Mouse (Mus musculus): Measurements from ENCODE around the gene Atp8b4. TPM values are rescaled to one million over a fixed set of nuclear protein-coding genes. Genes with fewer than 3 reads are reported as not detected.

The Atp8b4 gene
- polyA plus RNA-seq, 1 experiment from 2014 or later: 0.12 TPM

DNA sequence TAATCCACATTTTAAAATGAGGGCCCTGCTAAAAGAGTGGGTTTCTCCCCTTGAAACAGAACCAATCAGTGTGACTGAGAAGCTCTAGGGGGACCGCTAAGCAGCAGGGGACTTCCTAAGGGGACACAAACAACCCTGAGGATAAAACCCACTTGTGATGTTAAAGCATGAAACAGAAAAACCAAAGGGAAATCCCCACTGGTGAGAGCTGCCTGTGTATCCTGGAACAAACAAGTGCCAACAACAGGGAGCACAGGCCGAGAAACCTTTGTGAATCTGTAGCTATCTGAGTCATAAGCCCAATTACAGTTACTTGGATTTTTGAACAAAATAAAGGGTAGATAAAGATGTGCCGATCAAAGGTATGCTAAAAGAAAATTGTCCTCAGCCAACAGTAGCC, 168.7 kb downstream of the Atp8b4 start:
- WGBS: 87% methylated on average over 3 of the region's 3 CpGs
- ATAC-seq: no peak
- H3K4me2 ChIP-seq (replicated peaks; ENCODE audit: low read depth): no peak overlapping the region
- no peak overlapping the region for H3K4me3 ChIP-seq (ENCODE audit: low read depth, low read length)
- H3K36me3 ChIP-seq (ENCODE audit: control insufficient read depth, insufficient read depth): no peaks in the 10 kb centered on the region
- no peak overlapping the region for H3K27ac ChIP-seq (ENCODE audit: low read depth, low read length)
- no peaks in the 10 kb centered on the region for H3K27me3 ChIP-seq (replicated peaks; ENCODE audit: control insufficient read depth, insufficient read depth, low read length)
- no peak overlapping the region for H3K9ac ChIP-seq (ENCODE audit: low read depth, low read length)
- no peak for TF ChIP-seq CTCF (IDR thresholded peaks at IDR 0.05; ENCODE audit: low read depth)
- no peaks in the 10 kb centered on the region for H3K4me1 ChIP-seq (replicated peaks; ENCODE audit: control insufficient read depth, insufficient read depth, low read length)
- H3K9me3 ChIP-seq (ENCODE audit: control insufficient read depth): no peaks in the 10 kb centered on the region

DNA sequence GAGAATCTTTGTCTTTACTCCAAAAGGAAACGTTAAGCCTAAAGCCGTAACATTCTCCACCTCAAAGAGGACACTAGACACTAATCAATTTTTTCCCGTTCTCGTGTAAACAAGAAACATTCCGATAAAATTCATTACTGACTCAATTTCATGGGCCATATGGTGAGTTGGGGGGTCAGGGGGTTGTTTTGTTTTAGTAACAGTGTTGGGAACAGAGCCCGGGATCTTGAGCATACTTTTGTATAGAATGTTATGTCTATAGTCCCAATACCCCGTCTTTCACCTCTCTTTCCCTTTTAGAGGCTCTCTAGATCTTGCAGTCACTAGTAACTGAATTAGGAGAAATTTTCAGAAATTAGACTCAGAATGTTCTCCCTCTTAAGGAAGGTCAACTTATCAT, 177.3 kb downstream of the Atp8b4 start:
- H3K4me1 ChIP-seq (replicated peaks; ENCODE audit: control insufficient read depth, insufficient read depth, low read length): no peaks in the 10 kb centered on the region
- WGBS: 74% methylated on average over 7 of the region's 7 CpGs
- no peak overlapping the region for H3K4me2 ChIP-seq (replicated peaks; ENCODE audit: low read depth)
- H3K9ac ChIP-seq (ENCODE audit: low read depth, low read length): no peak overlapping the region
- H3K9me3 ChIP-seq (ENCODE audit: control insufficient read depth): no peaks in the 10 kb centered on the region
- no peak for ATAC-seq
- no peak overlapping the region for H3K27ac ChIP-seq (ENCODE audit: low read depth, low read length)
- no peaks in the 10 kb centered on the region for H3K27me3 ChIP-seq (replicated peaks; ENCODE audit: control insufficient read depth, insufficient read depth, low read length)
- H3K4me3 ChIP-seq (ENCODE audit: low read depth, low read length): no peak overlapping the region
- no peak for TF ChIP-seq CTCF (IDR thresholded peaks at IDR 0.05; ENCODE audit: low read depth)
- H3K36me3 ChIP-seq (ENCODE audit: control insufficient read depth, insufficient read depth): no peaks in the 10 kb centered on the region

DNA sequence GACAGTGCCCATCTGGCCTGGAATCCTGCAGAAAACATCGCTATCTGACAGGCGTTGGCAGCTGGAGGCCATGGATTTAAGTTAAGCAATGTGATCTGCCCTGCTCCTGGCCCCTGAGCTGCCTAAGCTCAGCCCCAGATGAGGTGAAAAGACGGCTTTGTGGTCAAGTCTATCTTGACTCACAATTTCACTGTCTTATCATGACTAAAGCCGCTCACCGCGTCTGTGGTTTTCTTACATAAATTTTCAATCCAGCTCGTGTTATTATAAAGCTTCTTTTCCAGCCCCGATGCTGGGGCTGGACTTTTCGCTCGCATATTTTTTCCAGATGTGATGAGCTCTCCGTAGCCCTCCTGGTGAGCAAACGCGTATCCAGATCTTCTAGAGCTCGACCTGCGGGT, 177.8 kb downstream of the Atp8b4 start:
- H3K9me3 ChIP-seq (ENCODE audit: control insufficient read depth): no peaks in the 10 kb centered on the region
- H3K27me3 ChIP-seq (replicated peaks; ENCODE audit: control insufficient read depth, insufficient read depth, low read length): no peaks in the 10 kb centered on the region
- no peak overlapping the region for H3K27ac ChIP-seq (ENCODE audit: low read depth, low read length)
- TF ChIP-seq CTCF (IDR thresholded peaks at IDR 0.05; ENCODE audit: low read depth): no peak
- no peaks in the 10 kb centered on the region for H3K4me1 ChIP-seq (replicated peaks; ENCODE audit: control insufficient read depth, insufficient read depth, low read length)
- H3K9ac ChIP-seq (ENCODE audit: low read depth, low read length): no peak overlapping the region
- H3K36me3 ChIP-seq (ENCODE audit: control insufficient read depth, insufficient read depth): no peaks in the 10 kb centered on the region
- 88% methylated on average over 15 of the region's 15 CpGs for WGBS
- no peak overlapping the region for H3K4me3 ChIP-seq (ENCODE audit: low read depth, low read length)
- no peak overlapping the region for H3K4me2 ChIP-seq (replicated peaks; ENCODE audit: low read depth)
- no peak for ATAC-seq

DNA sequence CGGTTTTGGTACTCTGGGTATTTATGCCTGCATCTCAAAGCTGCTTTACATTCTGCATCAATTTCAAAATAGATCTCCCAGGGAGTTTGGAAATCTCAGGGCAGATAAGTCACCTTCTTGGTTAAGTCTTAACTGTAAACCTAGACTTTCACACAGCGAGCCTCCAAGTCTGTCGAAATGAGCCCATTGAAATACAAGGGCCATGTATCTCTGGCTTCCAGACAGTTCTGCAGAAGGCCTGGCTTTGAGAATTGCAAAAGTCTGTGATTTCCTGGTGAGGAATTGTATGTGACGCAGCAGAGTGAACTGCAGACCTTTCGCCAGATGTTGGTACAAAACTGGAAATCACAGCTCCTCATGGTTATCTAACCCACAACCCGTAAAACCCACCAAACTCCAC, 182.4 kb downstream of the Atp8b4 start:
- H3K27me3 ChIP-seq (replicated peaks; ENCODE audit: control insufficient read depth, insufficient read depth, low read length): no peaks in the 10 kb centered on the region
- 88% methylated on average over 6 of the region's 6 CpGs for WGBS

DNA sequence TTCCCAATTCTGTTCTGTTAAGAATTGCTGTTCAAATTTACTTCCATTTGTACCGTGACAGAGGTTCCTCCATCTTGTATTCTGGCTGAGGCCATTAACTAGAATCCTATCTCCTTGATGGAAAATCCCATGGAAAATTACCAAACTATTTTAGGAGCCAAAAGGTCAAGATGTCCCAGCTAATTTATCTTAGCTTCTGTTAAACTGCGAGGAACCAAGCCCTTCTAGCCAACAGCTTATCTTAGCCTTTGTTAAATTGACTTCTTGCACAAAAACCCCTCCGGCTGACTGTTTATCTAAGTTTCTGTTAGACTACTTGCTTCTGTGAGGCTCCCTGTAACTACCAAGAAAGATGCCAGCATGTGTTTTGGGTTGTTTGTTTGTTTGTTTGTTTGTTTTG, 183.5 kb downstream of the Atp8b4 start:
- no peak for TF ChIP-seq CTCF (IDR thresholded peaks at IDR 0.05; ENCODE audit: low read depth)
- Histone ChIP-seq H3K36me3 (ENCODE audit: control insufficient read depth, insufficient read depth) (no peaks in the 10 kb centered on the region), H3K4me2 (replicated peaks; ENCODE audit: low read depth) (no peak overlapping the region), H3K4me3 (ENCODE audit: low read depth, low read length) (no peak overlapping the region), H3K27ac (ENCODE audit: low read depth, low read length) (no peak overlapping the region), H3K9me3 (ENCODE audit: control insufficient read depth) (no peaks in the 10 kb centered on the region), H3K4me1 (replicated peaks; ENCODE audit: control insufficient read depth, insufficient read depth, low read length) (no peaks in the 10 kb centered on the region), H3K9ac (ENCODE audit: low read depth, low read length) (no peak overlapping the region), H3K27me3 (replicated peaks; ENCODE audit: control insufficient read depth, insufficient read depth, low read length) (no peaks in the 10 kb centered on the region)
- no peak for ATAC-seq
- WGBS: 48% methylated on average over 3 of the region's 3 CpGs

More for the DNA sequence above, 182.4 kb downstream of the Atp8b4 start:
- Histone ChIP-seq H3K27ac (ENCODE audit: low read depth, low read length) (no peak overlapping the region), H3K4me3 (ENCODE audit: low read depth, low read length) (no peak overlapping the region), H3K9ac (ENCODE audit: low read depth, low read length) (no peak overlapping the region), H3K4me1 (replicated peaks; ENCODE audit: control insufficient read depth, insufficient read depth, low read length) (no peaks in the 10 kb centered on the region), H3K36me3 (ENCODE audit: control insufficient read depth, insufficient read depth) (no peaks in the 10 kb centered on the region), H3K9me3 (ENCODE audit: control insufficient read depth) (no peaks in the 10 kb centered on the region), H3K4me2 (replicated peaks; ENCODE audit: low read depth) (no peak overlapping the region)
- no peak for ATAC-seq
- TF ChIP-seq CTCF (IDR thresholded peaks at IDR 0.05; ENCODE audit: low read depth): no peak

DNA sequence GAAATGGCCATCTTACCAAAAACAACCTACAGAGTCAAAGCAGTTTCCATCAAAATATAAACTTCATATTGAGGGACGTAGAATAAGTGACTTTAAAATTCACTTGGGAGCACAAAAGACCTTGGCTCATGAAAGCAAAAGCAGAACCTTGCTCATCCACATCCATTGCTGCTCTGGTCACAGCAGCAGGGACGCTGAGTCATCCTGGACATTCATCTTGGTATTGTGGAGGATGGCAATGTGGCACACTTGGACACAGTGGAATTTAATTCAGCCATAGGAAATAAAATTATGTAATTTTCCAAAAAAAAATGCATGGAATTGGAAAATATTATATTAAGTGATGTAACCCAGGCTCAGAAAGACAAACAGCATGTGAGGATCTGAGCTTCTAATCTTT, 184.1 kb downstream of the Atp8b4 start:
- Histone ChIP-seq H3K4me2 (replicated peaks; ENCODE audit: low read depth) (no peak overlapping the region), H3K4me1 (replicated peaks; ENCODE audit: control insufficient read depth, insufficient read depth, low read length) (no peaks in the 10 kb centered on the region), H3K27ac (ENCODE audit: low read depth, low read length) (no peak overlapping the region), H3K36me3 (ENCODE audit: control insufficient read depth, insufficient read depth) (no peaks in the 10 kb centered on the region), H3K9me3 (ENCODE audit: control insufficient read depth) (no peaks in the 10 kb centered on the region), H3K27me3 (replicated peaks; ENCODE audit: control insufficient read depth, insufficient read depth, low read length) (no peaks in the 10 kb centered on the region), H3K4me3 (ENCODE audit: low read depth, low read length) (no peak overlapping the region), H3K9ac (ENCODE audit: low read depth, low read length) (no peak overlapping the region)
- TF ChIP-seq CTCF (IDR thresholded peaks at IDR 0.05; ENCODE audit: low read depth): no peak
- no peak for ATAC-seq
- 84% methylated on average over 2 of the region's 2 CpGs for WGBS

DNA sequence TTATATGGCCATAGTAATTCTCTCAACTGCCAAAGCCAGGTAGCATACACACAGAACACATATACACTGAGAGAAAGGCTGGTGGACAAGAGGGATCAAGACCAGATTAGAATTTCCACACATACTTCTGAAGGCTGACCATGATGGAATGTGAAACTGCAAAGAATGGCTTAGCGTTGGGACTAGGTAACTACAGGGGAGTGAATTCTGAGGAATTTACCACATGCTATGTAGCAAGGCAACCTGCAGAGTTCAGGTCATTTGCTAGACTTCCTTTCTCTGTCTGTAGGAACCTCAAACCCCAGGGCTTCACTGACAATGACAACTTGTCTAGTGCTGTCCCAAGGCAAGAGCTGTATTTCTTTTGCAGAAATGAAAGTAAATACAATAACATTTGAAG, 189.4 kb downstream of the Atp8b4 start:
- Histone ChIP-seq H3K9ac (ENCODE audit: low read depth, low read length) (no peak overlapping the region), H3K36me3 (ENCODE audit: control insufficient read depth, insufficient read depth) (no peaks in the 10 kb centered on the region), H3K9me3 (ENCODE audit: control insufficient read depth) (no peaks in the 10 kb centered on the region), H3K4me3 (ENCODE audit: low read depth, low read length) (no peak overlapping the region), H3K27me3 (replicated peaks; ENCODE audit: control insufficient read depth, insufficient read depth, low read length) (no peaks in the 10 kb centered on the region), H3K27ac (ENCODE audit: low read depth, low read length) (no peak overlapping the region), H3K4me1 (replicated peaks; ENCODE audit: control insufficient read depth, insufficient read depth, low read length) (no peaks in the 10 kb centered on the region), H3K4me2 (replicated peaks; ENCODE audit: low read depth) (no peak overlapping the region)
- no peak for ATAC-seq
- WGBS: 66% methylated on average over 1 of the region's 1 CpGs
- no peak for TF ChIP-seq CTCF (IDR thresholded peaks at IDR 0.05; ENCODE audit: low read depth)

All from intestine, postnatal 0 days (tissue).